Mouse (Mus musculus) erythroid progenitor cell, adult 5-6 weeks (primary cell): ENCODE data around the gene Asic4. TPM values are rescaled to one million over a fixed set of nuclear protein-coding genes. Genes with fewer than 3 reads are reported as not detected.

Experiments
- ATAC-seq: replicated peaks from 2 replicates; pipeline ENCODE4 v1.8.0; 2016; ENCODE audit warnings: moderate number of reproducible peaks, mild to moderate bottlenecking, moderate TSS enrichment, inconsistent platforms; ENCODE audit not compliant: poor library complexity, low FRiP score, severe bottlenecking
- total RNA-seq, 2 experiments: library from RNA; stranded (forward) in 1 of 2; stranded (reverse) in 1 of 2; fragments of 150-400 nt in 1 of 2; fragments of 186-747, 209-891 nt in 1 of 2; gene quantifications; 2 replicates each; pipeline versions ENCODE4 v1.2.3 to v1.2.4; 2015 to 2017; ENCODE audit warnings: low replicate concordance in 2 of 2

Gene Asic4
- total RNA-seq, 2 experiments from 2014 or later: not detected

GRCm38 (mm10) chr1:75521321-75522031 is 71.2 kb downstream of the Asic4 start, which contains the start of gene Stk11ip:
Stk11ip (plus strand) TSS chr1:75521529.
- peak; percentile 95 for ATAC-seq

Other genes starting within 250 kb of the Asic4 start
- gene Glb1l, start 239.6 kb upstream of the Asic4 start, total RNA-seq (2015; ENCODE audit: low replicate concordance): 23.1 and 23.9 TPM in 2 replicates
- 14.2 and 43.3 TPM in 2 replicates for gene Glb1l, start 239.6 kb upstream of the Asic4 start, total RNA-seq (2017; ENCODE audit: low replicate concordance)
- gene Stk16, start 239.6 kb upstream of the Asic4 start, total RNA-seq (2015; ENCODE audit: low replicate concordance): 96.0 and 112 TPM in 2 replicates
- gene Stk16, start 239.6 kb upstream of the Asic4 start, total RNA-seq (2017; ENCODE audit: low replicate concordance): 82.3 and 141 TPM in 2 replicates
- 474 and 550 TPM in 2 replicates for gene Tuba4a, start 230.6 kb upstream of the Asic4 start, total RNA-seq (2015; ENCODE audit: low replicate concordance)
- gene Tuba4a, start 230.6 kb upstream of the Asic4 start, total RNA-seq (2017; ENCODE audit: low replicate concordance): 246 TPM in 2 replicates
- not detected in 2 replicates for gene A630095N17Rik, start 218.3 kb upstream of the Asic4 start, total RNA-seq (2015; ENCODE audit: low replicate concordance)
- gene A630095N17Rik, start 218.3 kb upstream of the Asic4 start, total RNA-seq (2017; ENCODE audit: low replicate concordance): not detected in 2 replicates
- gene Dnajb2, start 214.0 kb upstream of the Asic4 start, total RNA-seq (2015; ENCODE audit: low replicate concordance): 154 and 158 TPM in 2 replicates
- 356 and 386 TPM in 2 replicates for gene Dnajb2, start 214.0 kb upstream of the Asic4 start, total RNA-seq (2017; ENCODE audit: low replicate concordance)
- not detected in 2 replicates for gene Ptprn, start 185.9 kb upstream of the Asic4 start, total RNA-seq (2015; ENCODE audit: low replicate concordance)
- gene Ptprn, start 185.9 kb upstream of the Asic4 start, total RNA-seq (2017; ENCODE audit: low replicate concordance): not detected in 2 replicates
- not detected in 2 replicates for gene Resp18, start 172.0 kb upstream of the Asic4 start, total RNA-seq (2015; ENCODE audit: low replicate concordance)
- gene Resp18, start 172.0 kb upstream of the Asic4 start, total RNA-seq (2017; ENCODE audit: low replicate concordance): not detected in 2 replicates
- 7.5 and 7.6 TPM in 2 replicates for gene Dnpep, start 132.4 kb upstream of the Asic4 start, total RNA-seq (2015; ENCODE audit: low replicate concordance)
- gene Dnpep, start 132.4 kb upstream of the Asic4 start, total RNA-seq (2017; ENCODE audit: low replicate concordance): 1.7 and 6.5 TPM in 2 replicates
- gene Des, start 90.1 kb upstream of the Asic4 start, total RNA-seq (2015; ENCODE audit: low replicate concordance): not detected in 2 replicates
- gene Des, start 90.1 kb upstream of the Asic4 start, total RNA-seq (2017; ENCODE audit: low replicate concordance): not detected in 2 replicates
- gene Speg, start 75.1 kb upstream of the Asic4 start, total RNA-seq (2015; ENCODE audit: low replicate concordance): not detected in 2 replicates
- gene Speg, start 75.1 kb upstream of the Asic4 start, total RNA-seq (2017; ENCODE audit: low replicate concordance): 0.13 TPM in 1 of 2 replicates, not detected in the other
- 17.6 and 23.1 TPM in 2 replicates for gene Gmppa, start 14.5 kb upstream of the Asic4 start, total RNA-seq (2015; ENCODE audit: low replicate concordance)
- gene Gmppa, start 14.5 kb upstream of the Asic4 start, total RNA-seq (2017; ENCODE audit: low replicate concordance): 3.6 and 10.8 TPM in 2 replicates
- not detected in 2 replicates for gene Chpf, start 28.9 kb downstream of the Asic4 start, total RNA-seq (2015; ENCODE audit: low replicate concordance)
- gene Chpf, start 28.9 kb downstream of the Asic4 start, total RNA-seq (2017; ENCODE audit: low replicate concordance): 0.77 TPM in 1 of 2 replicates, not detected in the other
- not detected in 2 replicates for gene Tmem198, start 29.1 kb downstream of the Asic4 start, total RNA-seq (2015; ENCODE audit: low replicate concordance)
- not detected in 2 replicates for gene Tmem198, start 29.1 kb downstream of the Asic4 start, total RNA-seq (2017; ENCODE audit: low replicate concordance)
- gene Obsl1, start 56.0 kb downstream of the Asic4 start, total RNA-seq (2015; ENCODE audit: low replicate concordance): not detected in 2 replicates
- 0.64 TPM in 1 of 2 replicates, not detected in the other for gene Obsl1, start 56.0 kb downstream of the Asic4 start, total RNA-seq (2017; ENCODE audit: low replicate concordance)
- not detected in 2 replicates for gene Inha, start 56.6 kb downstream of the Asic4 start, total RNA-seq (2015; ENCODE audit: low replicate concordance)
- gene Inha, start 56.6 kb downstream of the Asic4 start, total RNA-seq (2017; ENCODE audit: low replicate concordance): not detected in 2 replicates
- 2.5 and 6.5 TPM in 2 replicates for gene Stk11ip, start 71.1 kb downstream of the Asic4 start, total RNA-seq (2015; ENCODE audit: low replicate concordance)
- gene Stk11ip, start 71.1 kb downstream of the Asic4 start, total RNA-seq (2017; ENCODE audit: low replicate concordance): 9.5 and 15.4 TPM in 2 replicates
- 0.36 TPM in 1 of 2 replicates, not detected in the other for gene Slc4a3, start 95.8 kb downstream of the Asic4 start, total RNA-seq (2015; ENCODE audit: low replicate concordance)
- 0.13 TPM in 1 of 2 replicates, not detected in the other for gene Slc4a3, start 95.8 kb downstream of the Asic4 start, total RNA-seq (2017; ENCODE audit: low replicate concordance)